Mouse (Mus musculus) thymus, adult 18-20 months (tissue): Measurements from ENCODE around the gene Gm11596.
"Not testable (repeated sequence)": the region's sequence is repeated elsewhere in the genome, so short reads cannot be mapped to it uniquely, and the experiment has no call there.

Experiments used
- DNase-seq, 2 experiments: peaks; one replicate each; pipeline ENCODE4 v3.0.0; 2022; ENCODE audit warnings: mixed read lengths in 2 of 2

The Gm11596 gene

GRCm38 (mm10) chr11:99793367-99793766, at the start of gene Gm11596:
Gene Gm11596, minus strand, starts transcription at chr11:99793467.
- DNase-seq: no peak

- DNase-seq: no peak
Observed at GRCm38 (mm10) chr11:99842185-99842584, 48.9 kb upstream of the Gm11596 start.

DNA sequence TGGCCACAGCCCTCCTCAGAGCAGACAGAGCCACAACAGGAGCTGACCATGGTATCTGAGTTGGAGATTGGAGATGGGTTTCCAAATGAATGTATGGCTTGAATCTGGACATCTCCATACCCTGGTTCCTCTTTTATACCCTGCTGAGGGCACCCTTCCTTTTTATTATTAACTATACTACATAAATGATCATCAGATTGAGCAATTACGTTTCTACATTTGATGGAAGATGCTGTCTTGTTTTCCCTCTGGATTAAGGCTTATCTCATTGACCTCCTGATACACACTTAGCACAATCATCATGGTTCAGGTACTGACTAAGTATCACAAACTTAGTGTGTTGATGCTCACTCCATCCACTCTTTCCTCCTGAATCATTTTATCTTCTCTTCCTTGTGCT, 44.7 kb upstream of the Gm11596 start, which contains the start of gene 2300003K06Rik:
Gene 2300003K06Rik, minus strand, starts transcription at position 101 of the 400 bp plus-strand sequence.
- DNase-seq: no peak

DNA sequence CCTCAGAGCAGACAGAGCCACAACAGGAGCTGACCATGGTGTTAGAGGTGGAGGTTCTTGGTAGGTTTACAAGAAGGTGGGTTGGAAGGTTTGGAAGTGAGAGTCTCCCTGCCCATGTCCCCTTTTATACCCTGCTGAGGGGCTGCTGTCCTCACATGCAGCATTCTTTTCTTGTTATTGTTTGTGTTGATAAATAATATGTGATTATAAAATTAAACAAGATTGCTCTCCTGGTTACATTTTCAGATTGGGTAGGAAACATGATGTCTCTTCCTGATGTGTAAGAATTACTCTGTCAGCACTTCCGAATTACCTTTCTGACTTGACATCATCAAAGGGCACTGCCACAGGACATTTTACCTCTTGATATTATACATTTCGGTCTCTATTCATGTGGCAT, 22.3 kb upstream of the Gm11596 start, which contains the start of gene Gm11564:
Gene Gm11564, minus strand, starts transcription at position 101 of the 400 bp plus-strand sequence.
- not testable (repeated sequence) for DNase-seq

DNA sequence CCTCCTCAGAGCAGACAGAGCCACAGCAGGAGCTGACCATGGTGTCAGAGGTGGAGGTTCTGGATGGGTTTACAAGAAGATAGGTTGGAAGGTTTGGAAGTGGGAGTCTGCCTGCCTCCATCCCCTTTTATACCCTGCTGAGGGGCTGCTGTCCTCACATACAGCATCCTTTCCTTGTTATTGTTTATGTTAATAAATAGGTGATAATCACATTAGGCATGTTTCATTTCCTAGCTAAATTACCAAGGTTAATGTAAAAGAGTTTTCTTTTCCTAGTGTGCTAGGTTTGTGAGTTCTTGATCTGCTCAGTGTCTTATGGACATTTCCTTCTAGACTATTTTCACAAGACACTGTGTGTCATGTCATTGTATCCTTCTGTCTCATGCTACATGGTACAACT, 16.5 kb upstream of the Gm11596 start, which contains the start of gene Krtap4-13:
Gene Krtap4-13, minus strand, starts transcription at position 101 of the 400 bp plus-strand sequence.
- not testable (repeated sequence) for DNase-seq

GRCm38 (mm10) chr11:99804346-99804745, 11.1 kb upstream of the Gm11596 start, which contains the start of gene Gm11554:
Gene Gm11554, minus strand, starts transcription at chr11:99804446.
- DNase-seq: not testable (repeated sequence)

GRCm38 (mm10) chr11:99798832-99799231, 5.6 kb upstream of the Gm11596 start, which contains the start of gene Gm11569:
Gene Gm11569, minus strand, starts transcription at chr11:99798932.
- DNase-seq: not testable (repeated sequence)

DNA sequence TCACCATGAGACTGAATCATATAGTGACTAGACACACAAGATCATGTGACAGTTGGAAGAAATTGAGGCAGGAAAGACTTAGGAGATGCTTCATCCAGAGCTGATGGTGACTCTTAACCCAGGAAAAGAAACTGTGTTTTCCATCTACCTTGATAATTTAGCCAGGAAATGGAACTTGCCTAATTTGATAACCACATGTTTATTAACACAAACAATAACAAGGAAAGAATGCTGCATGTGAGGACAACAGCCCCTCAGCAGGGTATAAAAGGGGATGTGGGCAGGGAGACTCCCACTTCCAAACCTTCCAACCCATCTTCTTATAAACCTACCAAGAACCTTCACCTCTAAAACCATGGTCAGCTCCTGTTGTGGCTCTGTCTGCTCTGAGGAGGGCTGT, 8.4 kb downstream of the Gm11596 start, which contains the start of gene Krtap4-9:
Gene Krtap4-9, plus strand, starts transcription at position 301 of the 400 bp plus-strand sequence.
- not testable (repeated sequence) for DNase-seq

DNA sequence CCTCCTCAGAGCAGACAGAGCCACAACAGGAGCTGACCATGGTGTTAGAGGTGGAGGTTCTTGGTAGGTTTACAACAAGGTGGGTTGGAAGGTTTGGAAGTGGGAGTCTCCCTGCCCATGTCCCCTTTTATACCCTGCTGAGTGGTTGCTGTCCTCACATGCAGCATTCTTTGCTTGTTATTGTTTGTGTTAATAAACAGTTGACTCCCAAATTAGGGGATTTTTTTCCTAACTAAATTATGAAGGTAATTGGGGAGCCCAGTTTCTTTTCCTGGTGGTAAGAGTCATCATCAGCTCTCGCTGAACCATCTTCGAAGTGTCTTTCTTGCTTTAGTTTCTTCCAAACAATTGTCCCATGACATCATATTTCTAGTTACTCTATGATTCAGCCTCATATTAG, 12.7 kb downstream of the Gm11596 start, which contains the start of gene Krtap4-8:
Gene Krtap4-8, minus strand, starts transcription at position 101 of the 400 bp plus-strand sequence.
- DNase-seq: no peak

GRCm38 (mm10) chr11:99778401-99778800, 14.9 kb downstream of the Gm11596 start:
- DNase-seq: no peak

DNA sequence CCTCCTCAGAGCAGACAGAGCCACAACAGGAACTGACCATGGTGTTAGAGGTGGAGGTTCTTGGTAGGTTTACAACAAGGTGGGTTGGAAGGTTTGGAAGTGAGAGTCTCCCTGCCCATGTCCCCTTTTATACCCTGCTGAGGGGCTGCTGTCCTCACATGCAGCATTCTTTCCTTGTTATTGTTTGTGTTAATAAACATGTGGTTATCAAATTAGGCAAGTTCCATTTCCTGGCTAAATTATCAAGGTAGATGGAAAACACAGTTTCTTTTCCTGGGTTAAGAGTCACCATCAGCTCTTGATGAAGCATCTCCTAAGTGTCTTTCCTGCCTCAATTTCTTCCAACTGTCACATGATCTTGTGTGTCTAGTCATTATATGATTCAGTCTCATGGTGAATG, 20.5 kb downstream of the Gm11596 start, which contains the start of gene Gm11595:
Gene Gm11595, minus strand, starts transcription at position 101 of the 400 bp plus-strand sequence.
- DNase-seq: not testable (repeated sequence)

GRCm38 (mm10) chr11:99768410-99768809, 24.9 kb downstream of the Gm11596 start:
- no peak for DNase-seq

GRCm38 (mm10) chr11:99758877-99759276, 34.4 kb downstream of the Gm11596 start:
- DNase-seq: no peak

DNA sequence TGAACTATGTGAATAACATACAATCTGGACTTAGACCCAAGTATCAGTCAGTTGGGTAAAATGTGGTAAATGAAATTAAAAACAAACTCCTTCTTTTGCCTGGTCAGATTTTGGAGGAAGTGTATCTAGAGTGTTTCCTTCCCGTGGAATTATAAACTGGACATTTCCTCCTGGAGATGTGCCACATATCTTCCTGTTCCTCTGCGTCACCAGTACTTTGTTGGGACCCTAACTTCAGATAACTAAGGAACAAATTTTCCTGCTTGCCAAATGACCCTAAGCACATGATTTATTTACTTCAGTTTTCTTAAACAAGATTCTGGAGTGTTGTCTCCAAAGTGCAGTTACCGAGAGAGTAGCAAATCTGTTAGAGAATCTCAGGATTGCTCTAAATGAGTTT, 49.3 kb downstream of the Gm11596 start:
- DNase-seq: no peak
